Mouse (Mus musculus): ENCODE measurements at regions not wholly inside any gene's neighbourhood (a gene's known extent, or its start where the extent isn't known, plus 50 kb on each side); places are given as distances from the start of the nearest gene placed in this dataset.

GRCm38 (mm10) chr13:111954520-111954884 lies 145.7 kb upstream of the Map3k1 start:
- peak; percentile 42 for TF ChIP-seq USF1 (IDR thresholded peaks at IDR 0.05; ENCODE audit: low read depth)
- no peak for TF ChIP-seq MAX (IDR thresholded peaks at IDR 0.05; ENCODE audit: low read depth)
- no peak for TF ChIP-seq POLR2A (IDR thresholded peaks at IDR 0.05; ENCODE audit: insufficient read length, low read depth)
- TF ChIP-seq TCF12 (IDR thresholded peaks at IDR 0.05; ENCODE audit: insufficient read depth, poor library complexity, severe bottlenecking): no peak
- TF ChIP-seq E2F4 (IDR thresholded peaks at IDR 0.05; ENCODE audit: insufficient read depth): no peak
- no peak for TF ChIP-seq MYOD1 (IDR thresholded peaks at IDR 0.05; ENCODE audit: control insufficient read depth in 1 of 3, insufficient read length in 2 of 3, low read depth in 2 of 3)
- no peak for TF ChIP-seq CEBPB (IDR thresholded peaks at IDR 0.05; ENCODE audit: insufficient read depth, poor library complexity, severe bottlenecking)
- no peak for TF ChIP-seq POLR2AphosphoS2 (IDR thresholded peaks at IDR 0.05; ENCODE audit: insufficient read length, low read depth)
- TF ChIP-seq SRF (IDR thresholded peaks at IDR 0.05; ENCODE audit: control insufficient read depth, insufficient read length, low read depth): no peak
- no peak for TF ChIP-seq MYOG (IDR thresholded peaks at IDR 0.05; ENCODE audit: control insufficient read depth in 1 of 3, insufficient read depth in 1 of 3, insufficient read length in 2 of 3, low read depth in 2 of 3)
- TF ChIP-seq REST (IDR thresholded peaks at IDR 0.05; ENCODE audit: insufficient read depth, insufficient read length): no peak
- TF ChIP-seq TCF3 (IDR thresholded peaks at IDR 0.05; ENCODE audit: insufficient read length, low read depth): no peak

All from myocyte (in vitro differentiated cells).